Mouse (Mus musculus) macrophage (primary cell): ENCODE data around the gene Cacna1c. TPM values are rescaled to one million over a fixed set of nuclear protein-coding genes. Genes with fewer than 3 reads are reported as not detected.

Experiments
- H3K27ac ChIP-seq: fragments of 350-480 bp; formaldehyde crosslinking; 2 replicates; pipeline ENCODE4 v1.9.0; 2021
- H3K36me3 ChIP-seq: fragments of 350-480 bp; formaldehyde crosslinking; 2 replicates; pipeline ENCODE4 v1.9.0; 2021; ENCODE audit errors: inconsistent target
- H3K4me3 ChIP-seq: fragments of 350-480 bp; formaldehyde crosslinking; 2 replicates; pipeline ENCODE4 v1.9.0; 2021; ENCODE audit errors: inconsistent target
- H3K79me2 ChIP-seq: fragments of 350-480 bp; formaldehyde crosslinking; 2 replicates; pipeline ENCODE4 v1.9.0; 2021; ENCODE audit errors: inconsistent target
- WGBS: methylation state at CpG from one replicate; pipeline ENCODE4 v1.1.7; 2026; ENCODE audit warnings: inconsistent platforms; ENCODE audit not compliant: missing documents; 5-methylcytosine and 5-hydroxymethylcytosine counted together
- polyA plus RNA-seq: library from polyadenylated mRNA; stranded (reverse); fragments of 250-400 nt; gene quantifications from 3 replicates; pipeline ENCODE4 v1.2.4, GENCODE M21; 2018; ENCODE audit warnings: inconsistent platforms

Gene Cacna1c
- polyA plus RNA-seq, 1 experiment from 2014 or later: not detected

GRCm38 (mm10) chr6:118821536-118821935 is 374.7 kb downstream of the Cacna1c start:
- Histone ChIP-seq H3K4me3 (no peak overlapping the region), H3K27ac (no peak overlapping the region), H3K36me3 (no peaks in the 10 kb centered on the region), H3K79me2 (no peaks in the 10 kb centered on the region)
- WGBS: 88% methylated on average over 5 of the region's 5 CpGs

DNA sequence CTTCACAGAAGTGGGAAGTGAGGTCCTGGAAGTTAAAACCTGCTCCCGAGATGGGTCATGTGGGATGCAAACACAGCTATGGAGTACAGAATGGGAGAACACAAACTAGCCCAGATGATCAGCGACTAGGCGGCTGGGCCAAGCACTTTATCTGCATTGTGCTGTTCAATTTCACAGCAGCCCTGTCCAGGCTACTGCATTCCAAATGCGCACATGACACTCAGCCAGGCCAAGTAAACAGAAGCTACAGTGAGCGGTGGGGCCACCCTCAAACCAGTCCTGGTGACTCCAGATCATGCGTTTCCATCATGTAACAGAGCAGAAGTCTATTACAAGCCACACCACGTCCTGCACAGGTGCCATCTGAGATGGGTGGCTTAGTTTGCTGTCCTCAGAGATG is 376.6 kb downstream of the Cacna1c start:
- WGBS: 85% methylated on average over 7 of the region's 7 CpGs
- H3K36me3 ChIP-seq: no peaks in the 10 kb centered on the region
- no peaks in the 10 kb centered on the region for H3K79me2 ChIP-seq
- no peak overlapping the region for H3K27ac ChIP-seq
- H3K4me3 ChIP-seq: no peak overlapping the region

DNA sequence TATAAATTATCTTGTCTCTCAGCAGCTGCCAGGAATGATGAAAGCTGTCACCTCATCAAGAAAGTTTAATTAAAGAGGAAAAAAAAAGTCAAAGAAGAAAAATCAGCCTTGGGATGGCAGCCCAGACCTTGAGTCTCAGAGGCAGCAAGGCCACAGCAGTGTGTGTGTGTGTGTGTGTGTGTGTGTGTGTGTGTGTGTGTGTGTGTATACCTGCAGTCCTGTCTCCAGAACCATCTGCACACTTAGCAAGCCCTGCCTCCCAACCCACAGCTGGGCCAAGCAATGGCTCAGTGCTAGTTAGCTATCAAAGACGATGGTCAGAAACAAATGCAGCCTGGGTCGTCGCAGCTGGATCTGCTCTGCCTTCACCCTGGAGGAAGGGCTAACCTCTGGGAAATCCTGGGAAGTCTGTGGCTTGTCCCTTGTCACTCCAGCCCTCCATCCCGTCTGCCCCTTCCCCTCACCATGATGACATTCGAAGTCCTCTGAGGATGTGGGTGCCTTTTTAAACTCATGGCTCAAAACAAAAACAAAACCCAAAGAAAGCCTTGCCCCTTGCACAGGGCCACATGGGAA is 378.2 kb downstream of the Cacna1c start:
- no peak overlapping the region for H3K27ac ChIP-seq
- no peak overlapping the region for H3K4me3 ChIP-seq
- WGBS: 65% methylated on average over 5 of the region's 5 CpGs
- H3K79me2 ChIP-seq: no peaks in the 10 kb centered on the region
- H3K36me3 ChIP-seq: no peaks in the 10 kb centered on the region

- H3K27ac ChIP-seq: no peak overlapping the region
- H3K79me2 ChIP-seq: no peaks in the 10 kb centered on the region
- no peaks in the 10 kb centered on the region for H3K36me3 ChIP-seq
- 91% methylated on average over 6 of the region's 6 CpGs for WGBS
- no peak overlapping the region for H3K4me3 ChIP-seq
Measured at GRCm38 (mm10) chr6:118816253-118816652, 380.0 kb downstream of the Cacna1c start.

- no peak overlapping the region for H3K4me3 ChIP-seq
- H3K27ac ChIP-seq: no peak overlapping the region
- WGBS: 83% methylated on average over 3 of the region's 3 CpGs
- no peaks in the 10 kb centered on the region for H3K79me2 ChIP-seq
- no peaks in the 10 kb centered on the region for H3K36me3 ChIP-seq
Measured at GRCm38 (mm10) chr6:118812556-118812955, 383.7 kb downstream of the Cacna1c start.

DNA sequence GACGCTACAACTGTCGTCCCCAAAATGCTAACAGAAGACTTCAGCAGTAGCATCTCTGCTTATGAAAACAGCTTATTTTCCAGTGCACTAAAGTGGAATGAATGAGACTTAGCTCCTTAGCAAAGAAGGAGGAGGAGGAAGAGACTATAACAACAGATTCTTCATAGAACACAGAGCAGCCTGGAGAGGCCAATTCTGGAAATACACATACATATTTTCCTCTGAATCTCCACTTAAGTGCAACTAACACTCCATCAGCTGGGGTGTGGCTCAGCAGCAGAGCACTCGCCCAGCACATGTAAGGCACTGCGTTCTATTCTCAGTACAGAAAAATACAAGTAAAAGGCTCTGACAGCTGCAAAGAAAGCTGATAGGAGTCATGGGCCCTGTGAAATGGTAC is 384.2 kb downstream of the Cacna1c start:
- Histone ChIP-seq H3K36me3 (no peaks in the 10 kb centered on the region), H3K27ac (no peak overlapping the region), H3K4me3 (no peak overlapping the region), H3K79me2 (no peaks in the 10 kb centered on the region)
- WGBS: 91% methylated on average over 4 of the region's 4 CpGs

DNA sequence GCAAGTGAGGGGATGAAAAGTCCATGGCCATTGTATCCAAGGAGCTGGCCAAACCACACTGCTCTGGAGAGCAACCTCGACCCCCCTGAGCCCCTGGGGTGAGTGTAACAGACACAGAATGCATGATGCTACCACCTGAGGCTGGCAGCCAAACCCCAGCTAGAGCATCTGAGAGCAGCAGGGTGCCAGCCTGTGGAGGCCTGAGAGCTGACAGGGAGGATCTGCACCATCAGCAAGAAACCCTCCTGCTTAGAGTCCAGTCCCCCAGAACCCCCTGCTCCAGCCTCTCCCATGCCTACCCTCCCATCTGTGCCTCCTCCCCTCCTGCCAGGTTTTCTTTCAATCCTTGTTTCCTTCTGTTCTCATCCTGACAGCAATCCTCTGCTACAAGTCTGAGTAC is 385.4 kb downstream of the Cacna1c start:
- 45% methylated on average over 1 of the region's 1 CpGs for whole genome bisulfite sequencing
- Histone ChIP-seq H3K27ac (no peak overlapping the region), H3K4me3 (no peak overlapping the region), H3K36me3 (no peaks in the 10 kb centered on the region), H3K79me2 (no peaks in the 10 kb centered on the region)

GRCm38 (mm10) chr6:118805139-118805538 is 391.1 kb downstream of the Cacna1c start:
- Histone ChIP-seq H3K79me2 (no peaks in the 10 kb centered on the region), H3K36me3 (no peaks in the 10 kb centered on the region), H3K27ac (no peak overlapping the region), H3K4me3 (no peak overlapping the region)
- WGBS: 68% methylated on average over 4 of the region's 4 CpGs

DNA sequence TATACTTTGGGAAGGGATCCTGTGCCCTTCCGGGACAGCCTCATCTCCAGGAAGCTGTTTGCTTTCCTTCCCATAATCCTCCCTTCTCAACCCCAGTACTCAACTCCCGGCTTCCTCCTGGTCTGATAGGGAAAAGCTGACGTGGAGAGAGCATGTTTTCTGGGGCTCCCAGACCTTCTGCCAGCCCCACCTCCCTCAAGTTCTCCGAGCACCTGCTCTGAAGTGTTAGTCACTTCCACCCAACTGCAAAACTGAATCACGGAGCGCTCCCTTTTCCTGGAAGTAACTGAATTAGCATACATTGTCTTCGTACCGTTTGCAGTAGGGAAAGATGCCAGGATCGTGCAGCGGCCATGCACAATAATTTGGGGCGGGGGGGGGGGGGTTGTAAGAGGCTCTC is 393.9 kb downstream of the Cacna1c start:
- 67% methylated on average over 10 of the region's 11 CpGs for WGBS
- Histone ChIP-seq H3K36me3 (no peaks in the 10 kb centered on the region), H3K79me2 (no peaks in the 10 kb centered on the region)

GRCm38 (mm10) chr6:118796393-118796792 is 399.8 kb downstream of the Cacna1c start:
- no peaks in the 10 kb centered on the region for H3K36me3 ChIP-seq
- H3K4me3 ChIP-seq: no peak overlapping the region
- 86% methylated on average over 4 of the region's 4 CpGs for WGBS
- H3K79me2 ChIP-seq: no peaks in the 10 kb centered on the region
- H3K27ac ChIP-seq: no peak overlapping the region

More for the DNA sequence above, 393.9 kb downstream of the Cacna1c start:
- Histone ChIP-seq H3K4me3 (no peak overlapping the region), H3K27ac (no peak overlapping the region)

DNA sequence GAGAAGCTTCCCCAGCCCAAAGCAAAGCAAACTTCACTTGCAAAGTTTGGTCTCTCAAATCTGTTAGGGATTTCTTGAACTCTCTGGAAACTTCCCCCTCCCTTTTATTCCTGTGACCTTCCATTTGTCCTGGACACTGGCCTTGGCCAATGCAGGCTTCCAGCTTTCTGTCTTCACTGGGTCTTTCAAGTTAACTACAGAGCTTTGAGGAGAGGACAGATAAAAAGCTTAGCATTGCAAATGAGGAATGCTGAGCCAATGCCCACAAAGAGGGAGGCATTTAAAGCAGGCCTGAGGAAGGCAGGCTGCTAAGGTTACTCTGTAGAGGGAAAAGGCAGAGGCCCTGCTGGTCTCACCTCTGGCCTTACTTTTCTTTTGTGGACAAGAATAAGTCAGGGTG is 400.5 kb downstream of the Cacna1c start:
- Histone ChIP-seq H3K36me3 (no peaks in the 10 kb centered on the region), H3K27ac (no peak overlapping the region), H3K79me2 (no peaks in the 10 kb centered on the region), H3K4me3 (no peak overlapping the region)

GRCm38 (mm10) chr6:118791921-118792368 is 404.3 kb downstream of the Cacna1c start:
- Histone ChIP-seq H3K27ac (no peak overlapping the region), H3K79me2 (no peaks in the 10 kb centered on the region), H3K36me3 (no peaks in the 10 kb centered on the region), H3K4me3 (no peak overlapping the region)
- 76% methylated on average over 5 of the region's 5 CpGs for WGBS

DNA sequence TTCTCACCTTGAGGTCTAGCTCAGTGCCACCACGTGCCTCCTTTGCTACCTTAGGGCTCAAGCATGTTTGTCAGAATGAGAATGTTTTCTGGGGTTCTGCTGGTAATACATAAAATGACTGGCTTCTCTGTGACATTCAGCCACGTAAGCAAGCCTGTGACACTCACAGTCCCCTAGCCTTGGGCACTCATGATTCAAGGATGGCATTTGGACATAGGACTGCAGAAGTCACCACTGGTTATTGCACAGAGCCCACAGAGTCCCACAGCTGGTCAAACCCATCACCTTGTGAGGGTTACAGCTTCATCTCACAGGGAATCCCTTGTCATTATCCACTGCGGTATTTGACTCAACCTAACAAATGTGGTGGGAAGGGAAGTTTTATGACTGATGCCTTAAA is 408.3 kb downstream of the Cacna1c start:
- Histone ChIP-seq H3K79me2 (no peaks in the 10 kb centered on the region), H3K36me3 (no peaks in the 10 kb centered on the region), H3K4me3 (no peak overlapping the region), H3K27ac (no peak overlapping the region)
- WGBS: 85% methylated on average over 3 of the region's 3 CpGs

DNA sequence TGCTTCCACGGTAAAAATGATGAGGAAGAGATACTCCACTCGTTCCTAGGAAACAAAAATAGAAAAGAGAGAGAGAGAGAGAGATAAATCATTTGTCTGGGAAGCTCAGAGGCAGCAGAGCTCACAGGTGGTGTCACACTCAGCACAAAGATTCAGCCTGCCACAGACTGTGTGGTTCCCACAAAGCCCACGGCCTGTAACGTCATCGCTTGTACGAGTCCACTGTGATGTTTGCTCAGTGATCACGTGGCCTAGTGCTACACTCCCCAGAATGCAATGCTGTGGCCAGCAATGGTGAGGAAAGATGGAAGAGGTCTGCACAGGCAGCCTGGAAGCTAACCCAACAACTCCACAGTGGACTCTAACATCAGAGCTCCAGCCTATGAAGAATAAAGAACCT is 415.9 kb downstream of the Cacna1c start:
- H3K36me3 ChIP-seq: no peaks in the 10 kb centered on the region
- WGBS: 86% methylated on average over 7 of the region's 7 CpGs
- no peak overlapping the region for H3K27ac ChIP-seq
- no peaks in the 10 kb centered on the region for H3K79me2 ChIP-seq
- H3K4me3 ChIP-seq: no peak overlapping the region

DNA sequence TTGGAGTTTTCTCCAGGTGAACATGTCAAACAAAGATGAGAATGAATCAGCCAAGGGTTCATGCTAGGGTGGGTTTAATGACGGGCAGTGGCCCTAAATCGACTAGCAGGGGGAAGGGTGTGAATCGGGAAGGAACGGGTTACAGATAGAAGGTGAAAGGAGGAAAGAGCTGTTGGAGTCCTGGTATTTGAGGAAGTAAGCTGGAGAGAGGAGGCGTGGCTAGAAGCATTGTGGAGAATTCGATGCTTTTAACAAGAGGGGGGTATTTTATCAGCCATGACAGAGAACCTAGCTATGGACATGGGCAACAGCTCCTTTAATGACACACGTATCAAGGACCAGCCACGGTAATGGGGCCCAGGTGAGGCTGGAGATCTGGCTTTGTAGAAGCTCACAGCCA is 417.0 kb downstream of the Cacna1c start:
- Histone ChIP-seq H3K4me3 (no peak overlapping the region), H3K36me3 (no peaks in the 10 kb centered on the region), H3K79me2 (no peaks in the 10 kb centered on the region), H3K27ac (no peak overlapping the region)
- WGBS: 22% methylated on average over 8 of the region's 8 CpGs

DNA sequence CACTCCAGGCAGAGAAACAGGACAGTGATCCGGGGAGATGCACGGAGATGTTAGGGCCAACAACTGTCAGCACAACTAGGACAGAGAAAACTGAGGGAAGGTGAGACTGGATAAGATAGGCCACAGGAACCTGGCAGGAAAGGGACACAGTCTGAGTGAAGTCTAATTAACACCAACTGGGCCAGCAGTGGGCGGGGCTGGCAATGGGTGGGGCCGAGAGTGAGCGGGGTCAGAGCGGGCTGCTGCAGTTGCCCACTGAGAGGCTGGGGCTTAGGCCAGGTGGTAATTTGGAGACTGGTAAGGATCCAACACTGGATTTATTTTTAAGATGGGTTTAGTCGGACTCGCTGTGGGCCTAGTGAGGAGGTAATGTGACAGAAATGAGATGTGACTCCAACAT is 418.8 kb downstream of the Cacna1c start:
- Histone ChIP-seq H3K79me2 (no peaks in the 10 kb centered on the region), H3K4me3 (no peak overlapping the region), H3K36me3 (no peaks in the 10 kb centered on the region), H3K27ac (no peak overlapping the region)
- WGBS: 97% methylated on average over 8 of the region's 8 CpGs
